Mouse (Mus musculus): Measurements from ENCODE around the gene Prr3.

DNA sequence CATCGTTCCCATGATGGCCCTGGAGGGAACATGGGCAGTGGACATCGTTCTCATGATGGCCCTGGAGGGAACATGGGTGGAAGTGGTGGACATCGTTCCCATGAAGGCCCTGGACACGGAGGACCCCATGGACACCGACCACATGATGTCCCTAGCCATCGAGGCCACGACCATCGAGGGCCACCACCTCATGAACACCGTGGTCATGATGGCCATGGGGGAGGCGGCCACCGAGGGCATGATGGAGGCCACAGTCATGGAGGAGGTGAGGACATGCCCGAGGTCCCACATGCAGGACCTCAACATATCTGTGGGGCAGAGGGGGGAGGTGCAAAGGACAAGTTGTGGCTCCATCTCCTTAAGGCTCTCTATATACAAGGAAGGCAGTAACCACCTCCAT, 49.4 kb downstream of the Prr3 start:
- TF ChIP-seq ZC3H11A (IDR thresholded peaks at IDR 0.05; ENCODE audit: borderline replicate concordance, low read depth, low read length), result no peak
- no peak for TF ChIP-seq HCFC1 (IDR thresholded peaks at IDR 0.05; ENCODE audit: borderline replicate concordance, insufficient read depth, low read length)
